Comparison of ENCODE assay signal across 8 mouse cellular contexts in the genomic region with DNA sequence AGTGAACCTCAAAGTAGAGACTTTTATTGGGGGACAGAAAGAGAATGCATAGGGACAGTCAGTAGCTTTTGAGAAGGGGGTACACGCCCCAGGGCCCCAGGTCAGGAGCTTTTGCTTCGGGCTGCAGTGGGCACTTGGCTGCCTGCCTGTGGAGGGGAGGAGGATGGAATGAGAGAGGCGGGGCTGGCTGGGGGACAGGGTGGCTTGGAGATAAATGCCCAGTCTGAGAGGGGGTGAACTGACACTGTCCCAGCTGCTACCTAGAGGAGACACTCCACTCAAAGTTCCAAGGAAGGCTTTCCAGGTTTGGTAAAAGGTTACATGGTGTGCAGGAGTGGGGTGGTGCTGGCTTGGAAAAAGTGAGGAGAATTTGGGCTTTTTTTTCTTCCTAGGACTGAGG. TPM values are rescaled to one million over a fixed set of nuclear protein-coding genes. Genes with fewer than 3 reads are reported as not detected.
A peak's percentile ranks its signal among the peaks of the same experiment; 100 is the strongest.
DNase-seq lines count a peak whose midpoint lies in the region; ATAC-seq lines count a peak whose summit lies in the region.

A gene (plus strand): TSS at position 239 of the 400 bp plus-strand sequence.

- peaks cover 32% of the 10 kb centered on the region for H3K4me1 ChIP-seq in neural tube, embryonic 12.5 days

- no peaks in the 10 kb centered on the region for H3K27me3 ChIP-seq in neural tube, embryonic 12.5 days (replicated peaks)

- H3K9me3 ChIP-seq in neural tube, embryonic 12.5 days = no peaks in the 10 kb centered on the region

- WGBS in neural tube, embryonic 12.5 days = 4% methylated on average over 3 of the region's 3 CpGs

- peak; percentile 39 for DNase-seq in cerebellum, adult 11 months
- DNase-seq in cerebellum, adult 9-10 months = no peak
- DNase-seq in thymus, postnatal 4 days = peak; percentile 46
- no peak for DNase-seq in thymus, postnatal 36 days
- peak; percentile 96 for DNase-seq in heart, adult 11 months
- DNase-seq in kidney, postnatal 4 days = peak; percentile 50 to 52
- DNase-seq in right cerebral cortex, adult 18-20 months = no peak

- H3K27ac ChIP-seq in neural tube, embryonic 12.5 days = peak within 1 kb of the TSS; percentile 74; the same call in 1 of the 2 replicates

- peak within 1 kb of the TSS; percentile 98 for H3K4me3 ChIP-seq in neural tube, embryonic 12.5 days

- no peak for ATAC-seq in neural tube, embryonic 12.5 days (ENCODE audit: low FRiP score, low read depth)

- H3K36me3 ChIP-seq in neural tube, embryonic 12.5 days = peaks cover 16% of the 10 kb centered on the region

- peak within 1 kb of the TSS; percentile 97 for H3K9ac ChIP-seq in neural tube, embryonic 12.5 days

- peak within 1 kb of the TSS; percentile 97 for H3K4me2 ChIP-seq in neural tube, embryonic 12.5 days (replicated peaks)

RNA-seq across cellular contexts. Expression of the gene that starts here (rescaled TPM):
- 19.3 and 20.1 TPM in 2 replicates for polyA plus RNA-seq in neural tube, embryonic 12.5 days (2016; fragmentation: Nextera tagmentation; extraction: Ambion mirVana)

Comparison
In these comparisons a context has a peak if more than half of its experiments do, and no peak if none do; other contexts are left out.
1. DNase-seq: peak in cerebellum, adult 11 months (single experiment), thymus, postnatal 4 days (single experiment), heart, adult 11 months (single experiment) and kidney, postnatal 4 days (2 of 2); none in cerebellum, adult 9-10 months (single experiment), thymus, postnatal 36 days (0 of 2) and right cerebral cortex, adult 18-20 months (single experiment).